Mouse (Mus musculus): ENCODE data around the gene Fgd1. TPM values are rescaled to one million over a fixed set of nuclear protein-coding genes. Genes with fewer than 3 reads are reported as not detected.

Fgd1 gene
- 9.0 and 12.0 TPM in 2 replicates for polyA plus RNA-seq (2016; fragmentation: Nextera tagmentation; extraction: Ambion mirVana)

GRCm38 (mm10) chrX:151045850-151046249, at the start of gene Fgd1:
Gene Fgd1 (plus strand): TSS chrX:151046150.
- Histone ChIP-seq H3K4me3 (peak within 1 kb of the TSS; percentile 67), H3K27me3 (ENCODE audit: insufficient read depth, poor library complexity, severe bottlenecking) (no peaks in the 10 kb centered on the region; the same call in 1 of the 2 replicates), H3K9me3 (0 out of 2 replicates have a peak, but pooled peaks cover 3% of the 10 kb centered on the region), H3K36me3 (no peaks in the 10 kb centered on the region), H3K4me1 (replicated peaks) (peaks cover 22% of the 10 kb centered on the region), H3K27ac (peak within 1 kb of the TSS; percentile 93)
- WGBS: 94% methylated on average over 8 of the region's 8 CpGs
- no peak for DNase-seq (ENCODE audit: low spot score)

- H3K36me3 ChIP-seq: peaks cover 95% of the 10 kb centered on the region
- no peaks in the 10 kb centered on the region for H3K9me3 ChIP-seq
- no peak for DNase-seq (ENCODE audit: low spot score)
- no peak overlapping the region for H3K4me3 ChIP-seq
- no peaks in the 10 kb centered on the region for H3K27me3 ChIP-seq (ENCODE audit: insufficient read depth, poor library complexity, severe bottlenecking)
- WGBS: 90% methylated on average over 3 of the region's 3 CpGs
- H3K27ac ChIP-seq: no peak overlapping the region
- no peaks in the 10 kb centered on the region for H3K4me1 ChIP-seq (replicated peaks)
Measured at GRCm38 (mm10) chrX:150996775-150997174, 49.2 kb upstream of the Fgd1 start.

GRCm38 (mm10) chrX:151016938-151017877, 28.7 kb upstream of the Fgd1 start, which contains the start of gene Gnl3l:
Gene Gnl3l (minus strand): TSS chrX:151017322.
- DNase-seq (ENCODE audit: low spot score): peak; percentile 87
- 24% methylated on average over 43 of the region's 43 CpGs for WGBS
- H3K4me3 ChIP-seq: peak within 1 kb of the TSS; percentile 55
- H3K27me3 ChIP-seq (ENCODE audit: insufficient read depth, poor library complexity, severe bottlenecking): no peaks in the 10 kb centered on the region
- H3K9me3 ChIP-seq: no peaks in the 10 kb centered on the region
- peaks cover 22% of the 10 kb centered on the region; the same call in 1 of the 2 replicates for H3K36me3 ChIP-seq
- H3K4me1 ChIP-seq (replicated peaks): peaks cover 12% of the 10 kb centered on the region
- peak within 1 kb of the TSS; percentile 89 for H3K27ac ChIP-seq

GRCm38 (mm10) chrX:151017897-151018296, 28.1 kb upstream of the Fgd1 start:
- Histone ChIP-seq H3K4me3 (peak overlapping the region; percentile 55), H3K27ac (peak overlapping the region; percentile 89), H3K4me1 (replicated peaks) (peaks cover 12% of the 10 kb centered on the region), H3K36me3 (peaks cover 17% of the 10 kb centered on the region; the same call in 1 of the 2 replicates), H3K9me3 (no peaks in the 10 kb centered on the region), H3K27me3 (ENCODE audit: insufficient read depth, poor library complexity, severe bottlenecking) (no peaks in the 10 kb centered on the region)
- no peak for DNase-seq (ENCODE audit: low spot score)
- 7% methylated on average over 3 of the region's 3 CpGs for WGBS

GRCm38 (mm10) chrX:151018798-151019197, 27.2 kb upstream of the Fgd1 start:
- peaks cover 10% of the 10 kb centered on the region; the same call in 1 of the 2 replicates for H3K36me3 ChIP-seq
- no peak for DNase-seq (ENCODE audit: low spot score)
- H3K9me3 ChIP-seq: no peaks in the 10 kb centered on the region
- 90% methylated on average over 3 of the region's 3 CpGs for WGBS
- H3K27ac ChIP-seq: no peak overlapping the region
- H3K27me3 ChIP-seq (ENCODE audit: insufficient read depth, poor library complexity, severe bottlenecking): no peaks in the 10 kb centered on the region
- H3K4me1 ChIP-seq (replicated peaks): peaks cover 12% of the 10 kb centered on the region
- 0 out of 2 replicates have a peak overlapping the region, but pooled peaks have one; percentile 55 for H3K4me3 ChIP-seq

- H3K4me1 ChIP-seq (replicated peaks): no peaks in the 10 kb centered on the region
- no peaks in the 10 kb centered on the region for H3K9me3 ChIP-seq
- 0 out of 2 replicates have a peak, but pooled peaks cover 12% of the 10 kb centered on the region for H3K27me3 ChIP-seq (ENCODE audit: insufficient read depth, poor library complexity, severe bottlenecking)
- no peak overlapping the region for H3K4me3 ChIP-seq
- 71% methylated on average over 3 of the region's 3 CpGs for WGBS
- H3K27ac ChIP-seq: no peak overlapping the region
- H3K36me3 ChIP-seq: no peaks in the 10 kb centered on the region
- DNase-seq (ENCODE audit: low spot score): no peak
Measured at GRCm38 (mm10) chrX:151031400-151031799, 14.6 kb upstream of the Fgd1 start.

- Histone ChIP-seq H3K4me1 (replicated peaks) (no peaks in the 10 kb centered on the region), H3K9me3 (no peaks in the 10 kb centered on the region), H3K4me3 (no peak overlapping the region), H3K27ac (no peak overlapping the region), H3K27me3 (ENCODE audit: insufficient read depth, poor library complexity, severe bottlenecking) (no peaks in the 10 kb centered on the region), H3K36me3 (no peaks in the 10 kb centered on the region)
- no peak for DNase-seq (ENCODE audit: low spot score)
- 50% methylated on average over 5 of the region's 5 CpGs for WGBS
Measured at GRCm38 (mm10) chrX:151041223-151041622, 4.7 kb upstream of the Fgd1 start.

GRCm38 (mm10) chrX:151046321-151046720, 371 bp downstream of the Fgd1 start:
- 46% methylated on average over 11 of the region's 11 CpGs for WGBS
- H3K36me3 ChIP-seq: no peaks in the 10 kb centered on the region
- no peaks in the 10 kb centered on the region; the same call in 1 of the 2 replicates for H3K27me3 ChIP-seq (ENCODE audit: insufficient read depth, poor library complexity, severe bottlenecking)
- 0 out of 2 replicates have a peak, but pooled peaks cover 3% of the 10 kb centered on the region for H3K9me3 ChIP-seq
- DNase-seq (ENCODE audit: low spot score): no peak
- peak overlapping the region; percentile 93 for H3K27ac ChIP-seq
- peaks cover 22% of the 10 kb centered on the region for H3K4me1 ChIP-seq (replicated peaks)
- peak overlapping the region; percentile 67 for H3K4me3 ChIP-seq

GRCm38 (mm10) chrX:151046777-151047430, 954 bp downstream of the Fgd1 start:
- Histone ChIP-seq H3K27ac (peak overlapping the region; percentile 93), H3K4me1 (replicated peaks) (peaks cover 22% of the 10 kb centered on the region), H3K27me3 (ENCODE audit: insufficient read depth, poor library complexity, severe bottlenecking) (no peaks in the 10 kb centered on the region; the same call in 1 of the 2 replicates), H3K4me3 (peak overlapping the region; percentile 67), H3K9me3 (0 out of 2 replicates have a peak, but pooled peaks cover 3% of the 10 kb centered on the region), H3K36me3 (no peaks in the 10 kb centered on the region)
- 20% methylated on average over 52 of the region's 62 CpGs for WGBS
- peak; percentile 87 for DNase-seq (ENCODE audit: low spot score)

GRCm38 (mm10) chrX:151047431-151048058, 1.6 kb downstream of the Fgd1 start:
- no peaks in the 10 kb centered on the region for H3K36me3 ChIP-seq
- H3K4me1 ChIP-seq (replicated peaks): peaks cover 22% of the 10 kb centered on the region
- H3K27ac ChIP-seq: peak overlapping the region; percentile 93
- WGBS: 29% methylated on average over 56 of the region's 56 CpGs
- 0 out of 2 replicates have a peak, but pooled peaks cover 3% of the 10 kb centered on the region for H3K9me3 ChIP-seq
- H3K4me3 ChIP-seq: peak overlapping the region; percentile 67
- H3K27me3 ChIP-seq (ENCODE audit: insufficient read depth, poor library complexity, severe bottlenecking): no peaks in the 10 kb centered on the region; the same call in 1 of the 2 replicates
- DNase-seq (ENCODE audit: low spot score): peak; percentile 39

- peak overlapping the region; percentile 67; the same call in 1 of the 2 replicates for H3K4me3 ChIP-seq
- H3K9me3 ChIP-seq: 0 out of 2 replicates have a peak, but pooled peaks cover 3% of the 10 kb centered on the region
- 43% methylated on average over 8 of the region's 8 CpGs for WGBS
- peaks cover 26% of the 10 kb centered on the region for H3K4me1 ChIP-seq (replicated peaks)
- H3K27me3 ChIP-seq (ENCODE audit: insufficient read depth, poor library complexity, severe bottlenecking): no peaks in the 10 kb centered on the region; the same call in 1 of the 2 replicates
- H3K36me3 ChIP-seq: no peaks in the 10 kb centered on the region
- no peak for DNase-seq (ENCODE audit: low spot score)
- H3K27ac ChIP-seq: no peak overlapping the region
Measured at GRCm38 (mm10) chrX:151049661-151050215, 3.8 kb downstream of the Fgd1 start.

- Histone ChIP-seq H3K27ac (no peak overlapping the region), H3K36me3 (no peaks in the 10 kb centered on the region), H3K27me3 (ENCODE audit: insufficient read depth, poor library complexity, severe bottlenecking) (no peaks in the 10 kb centered on the region; the same call in 1 of the 2 replicates), H3K4me1 (replicated peaks) (peaks cover 26% of the 10 kb centered on the region), H3K4me3 (no peak overlapping the region), H3K9me3 (0 out of 2 replicates have a peak, but pooled peaks cover 3% of the 10 kb centered on the region)
- 75% methylated on average over 7 of the region's 7 CpGs for WGBS
- no peak for DNase-seq (ENCODE audit: low spot score)
Measured at GRCm38 (mm10) chrX:151050337-151050736, 4.4 kb downstream of the Fgd1 start.
